ENCODE assay signal across 8 mouse cellular contexts in genomic region chr11:74831191-74831605, GRCm38 (mm10). TPM values are rescaled to one million over a fixed set of nuclear protein-coding genes. Genes with fewer than 3 reads are reported as not detected.
A peak's percentile ranks its signal among the peaks of the same experiment; 100 is the strongest.
DNase-seq lines count a peak whose midpoint lies in the region; ATAC-seq lines count a peak whose summit lies in the region.

No protein-coding gene starts in this region.

- intact Hi-C loops in heart, postnatal 14 days (cut with DNase I), result no loop called here

- H3K27me3 ChIP-seq in embryonic facial prominence, embryonic 11.5 days (ENCODE audit: control insufficient read depth, insufficient read depth, low read length), result no peaks in the 10 kb centered on the region
- peaks cover 13% of the 10 kb centered on the region; the same call in 1 of the 2 replicates for H3K27me3 ChIP-seq in limb, embryonic 10.5 days (ENCODE audit: low read depth, poor library complexity, severe bottlenecking)
- H3K27me3 ChIP-seq in midbrain, embryonic 11.5 days (ENCODE audit: control insufficient read depth, insufficient read depth, low read length), result no peaks in the 10 kb centered on the region
- H3K27me3 ChIP-seq in stomach, embryonic 16.5 days (ENCODE audit: control insufficient read depth, insufficient read depth, low read length), result no peaks in the 10 kb centered on the region

- ATAC-seq in embryonic facial prominence, embryonic 11.5 days (replicated peaks; ENCODE audit: insufficient number of reproducible peaks, low FRiP score, low TSS enrichment, low read depth), result no peak
- no peak for ATAC-seq in midbrain, embryonic 11.5 days (ENCODE audit: low FRiP score)
- no peak for ATAC-seq in stomach, embryonic 16.5 days (ENCODE audit: insufficient read depth, low FRiP score)

- H3K4me2 ChIP-seq in embryonic facial prominence, embryonic 11.5 days (ENCODE audit: low read depth, low read length), result peak overlapping the region; percentile 66
- peak overlapping the region; percentile 87 for H3K4me2 ChIP-seq in midbrain, embryonic 11.5 days
- peak overlapping the region; percentile 95 for H3K4me2 ChIP-seq in stomach, embryonic 16.5 days (ENCODE audit: low read depth, low read length)

- no peaks in the 10 kb centered on the region for H3K36me3 ChIP-seq in embryonic facial prominence, embryonic 11.5 days (replicated peaks; ENCODE audit: control insufficient read depth, insufficient read depth, low read depth, low read length)
- H3K36me3 ChIP-seq in limb, embryonic 10.5 days, result no peaks in the 10 kb centered on the region
- no peaks in the 10 kb centered on the region for H3K36me3 ChIP-seq in midbrain, embryonic 11.5 days (ENCODE audit: control insufficient read depth, insufficient read depth, low read length)
- no peaks in the 10 kb centered on the region for H3K36me3 ChIP-seq in stomach, embryonic 16.5 days (ENCODE audit: control insufficient read depth, insufficient read depth, low read length)

- H3K4me3 ChIP-seq in embryonic facial prominence, embryonic 11.5 days (ENCODE audit: low read depth, low read length), result peak overlapping the region; percentile 90
- peak overlapping the region; percentile 74 for H3K4me3 ChIP-seq in limb, embryonic 10.5 days
- H3K4me3 ChIP-seq in midbrain, embryonic 11.5 days (ENCODE audit: low read depth, low read length), result peak overlapping the region; percentile 81
- peak overlapping the region; percentile 79 for H3K4me3 ChIP-seq in stomach, embryonic 16.5 days (replicated peaks; ENCODE audit: low read length)

- DNase-seq in adrenal gland, adult (ENCODE audit: inconsistent age in 2 of 2, low spot score in 1 of 2), result peak; percentile 79 to 88
- DNase-seq in adrenal gland, adult 18-20 months (ENCODE audit: low spot score in 2 of 2), result no peak
- peak; percentile 75 for DNase-seq in ZHBTc4 (ENCODE audit: low read depth, low spot score)
- DNase-seq in embryonic facial prominence, embryonic 11.5 days (ENCODE audit: low spot score), result peak; percentile 65
- DNase-seq in heart, postnatal 14 days, result peak; percentile 61
- peak; percentile 76 for DNase-seq in limb, embryonic 10.5 days (ENCODE audit: low spot score)
- DNase-seq in midbrain, embryonic 11.5 days (ENCODE audit: low spot score, missing footprints), result peak; percentile 96

- WGBS in embryonic facial prominence, embryonic 11.5 days, result under 1% methylated on average over 35 of the region's 35 CpGs
- WGBS in limb, embryonic 10.5 days, result under 1% methylated on average over 35 of the region's 35 CpGs
- under 1% methylated on average over 35 of the region's 35 CpGs for WGBS in midbrain, embryonic 11.5 days
- WGBS in stomach, embryonic 16.5 days, result under 1% methylated on average over 35 of the region's 35 CpGs

- peak overlapping the region; percentile 82 for H3K9ac ChIP-seq in embryonic facial prominence, embryonic 11.5 days (replicated peaks; ENCODE audit: low read length)
- H3K9ac ChIP-seq in midbrain, embryonic 11.5 days (ENCODE audit: low read length), result peak overlapping the region; percentile 86
- H3K9ac ChIP-seq in stomach, embryonic 16.5 days (ENCODE audit: low read length), result peak overlapping the region; percentile 85

- no peaks in the 10 kb centered on the region; the same call in 1 of the 2 replicates for H3K4me1 ChIP-seq in embryonic facial prominence, embryonic 11.5 days (ENCODE audit: control insufficient read depth, insufficient read depth, low read length)
- peaks cover 56% of the 10 kb centered on the region for H3K4me1 ChIP-seq in limb, embryonic 10.5 days
- peaks cover 22% of the 10 kb centered on the region for H3K4me1 ChIP-seq in midbrain, embryonic 11.5 days (ENCODE audit: control insufficient read depth, insufficient read depth, low read length)
- peaks cover 32% of the 10 kb centered on the region; the same call in 1 of the 2 replicates for H3K4me1 ChIP-seq in stomach, embryonic 16.5 days (ENCODE audit: control insufficient read depth, insufficient read depth, low read length)

- no peaks in the 10 kb centered on the region for H3K9me3 ChIP-seq in embryonic facial prominence, embryonic 11.5 days (replicated peaks; ENCODE audit: control insufficient read depth, low read length)
- H3K9me3 ChIP-seq in limb, embryonic 10.5 days (replicated peaks), result no peaks in the 10 kb centered on the region
- H3K9me3 ChIP-seq in midbrain, embryonic 11.5 days (ENCODE audit: control insufficient read depth, low read length), result no peaks in the 10 kb centered on the region
- H3K9me3 ChIP-seq in stomach, embryonic 16.5 days (replicated peaks; ENCODE audit: control insufficient read depth, low read length), result no peaks in the 10 kb centered on the region

- H3K27ac ChIP-seq in embryonic facial prominence, embryonic 11.5 days (replicated peaks; ENCODE audit: low read depth, low read length), result peak overlapping the region; percentile 57
- peak overlapping the region; percentile 87 for H3K27ac ChIP-seq in limb, embryonic 10.5 days
- peak overlapping the region; percentile 87 for H3K27ac ChIP-seq in midbrain, embryonic 11.5 days (ENCODE audit: low read depth, low read length)
- peak overlapping the region; percentile 100 for H3K27ac ChIP-seq in stomach, embryonic 16.5 days (ENCODE audit: low read length)

RNA-seq across cellular contexts. Expression of gene Mnt, which starts 0.5 kb away (rescaled TPM):
- 10 to 100 TPM; 18.3 to 28.9 TPM for total RNA-seq in adrenal gland, adult 18-20 months (2021)
- 3.0 and 3.6 TPM in 2 replicates for polyA plus RNA-seq in embryonic facial prominence, embryonic 11.5 days (2014; fragmentation: Nextera tagmentation; extraction: Ambion mirVana)
- total RNA-seq in heart, postnatal 14 days (2021), result 10 to 100 TPM; 10.5 to 11.6 TPM
- 4.8 and 5.7 TPM in 2 replicates for polyA plus RNA-seq in limb, embryonic 10.5 days (2016; fragmentation: Nextera tagmentation; extraction: Ambion mirVana)
- polyA plus RNA-seq in midbrain, embryonic 11.5 days (2014; fragmentation: Nextera tagmentation; extraction: Ambion mirVana), result 3.7 and 4.5 TPM in 2 replicates
- 2.5 and 3.2 TPM in 2 replicates for polyA plus RNA-seq in stomach, embryonic 16.5 days (2015; fragmentation: Nextera tagmentation; extraction: Ambion mirVana)

Comparison
In these comparisons a context has a peak if more than half of its experiments do, and no peak if none do; other contexts are left out.
1. DNase-seq: peak in adrenal gland, adult (2 of 2), ZHBTc4 (single experiment), embryonic facial prominence, embryonic 11.5 days (single experiment), heart, postnatal 14 days (2 of 2), limb, embryonic 10.5 days (single experiment) and midbrain, embryonic 11.5 days (single experiment); none in adrenal gland, adult 18-20 months (0 of 2).
2. Peak in every context shown above with its lines, with median percentiles within 50 percentile points of each other: H3K27ac ChIP-seq, H3K4me2 ChIP-seq, H3K4me3 ChIP-seq and H3K9ac ChIP-seq.